Mouse (Mus musculus) cerebellum, postnatal 25 days (tissue): ENCODE results near the gene Fancc.
A peak's percentile ranks its signal among the peaks of the same experiment; 100 is the strongest.
"Not testable (repeated sequence)": the region's sequence is repeated elsewhere in the genome, so short reads cannot be mapped to it uniquely, and the experiment has no call there.

Experiments
- DNase-seq, 2 experiments: peaks; one replicate each; pipeline ENCODE4 v3.0.0; 2021; ENCODE audit warnings: mixed read lengths in 2 of 2

Fancc gene

GRCm38 (mm10) chr13:63345476-63346225, 151.4 kb downstream of the Fancc start:
- no peak for DNase-seq

DNA sequence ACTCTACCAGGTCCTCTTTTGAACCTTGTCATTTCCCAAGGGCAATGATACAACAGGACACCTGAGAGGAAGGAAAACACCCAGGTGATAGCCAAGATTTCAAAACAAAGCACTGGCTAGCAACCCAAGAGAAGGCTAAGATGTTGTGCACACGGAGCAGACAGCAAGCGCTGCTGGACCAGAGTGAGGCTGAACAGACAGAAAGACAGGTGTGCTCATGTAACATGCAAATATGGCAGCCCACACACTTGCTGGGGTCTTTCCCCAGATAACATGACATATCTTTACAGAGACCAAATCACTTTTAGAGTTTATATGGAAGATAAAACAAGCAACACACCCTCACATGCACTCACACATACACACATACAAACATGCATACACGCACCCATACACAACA, 152.6 kb downstream of the Fancc start:
- no peak for DNase-seq

DNA sequence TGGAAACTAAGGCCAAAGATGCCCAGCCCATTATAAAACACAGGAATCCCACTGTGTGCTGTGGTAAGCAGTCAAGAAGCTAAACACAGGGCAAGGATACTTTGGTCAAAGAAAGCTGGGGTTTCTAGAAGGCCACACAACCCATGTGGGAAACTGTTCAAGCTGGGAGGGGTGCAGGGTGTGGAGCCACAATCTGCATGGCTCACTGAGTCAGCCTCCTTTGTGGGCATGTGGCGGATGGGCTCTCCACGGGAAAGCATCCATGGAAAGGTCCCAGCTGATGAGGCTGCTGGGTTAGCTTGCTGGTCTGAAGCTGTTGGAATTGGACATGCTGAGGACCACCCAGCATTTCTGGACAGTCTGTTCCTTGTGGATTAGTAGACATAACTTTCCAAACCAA, 154.3 kb downstream of the Fancc start:
- DNase-seq: no peak

DNA sequence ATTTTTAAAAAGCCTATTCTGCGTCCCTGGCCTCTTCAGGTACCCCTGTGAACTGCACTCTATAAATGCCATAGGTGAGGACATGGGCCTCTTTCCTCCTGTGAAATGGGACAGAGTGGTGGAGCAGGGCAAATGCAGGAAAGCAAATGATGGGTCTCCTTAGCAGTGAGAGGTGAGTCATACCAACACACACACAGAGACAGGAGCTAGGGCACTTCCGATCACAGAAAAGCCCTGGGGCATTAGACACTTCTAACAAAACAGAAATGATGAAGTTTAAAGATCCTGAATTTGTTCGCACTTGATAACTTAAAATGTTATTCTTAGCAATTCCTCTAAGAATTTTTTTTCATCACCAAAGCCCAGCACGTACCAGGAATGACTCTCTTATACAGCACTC, 157.1 kb downstream of the Fancc start:
- DNase-seq: no peak

DNA sequence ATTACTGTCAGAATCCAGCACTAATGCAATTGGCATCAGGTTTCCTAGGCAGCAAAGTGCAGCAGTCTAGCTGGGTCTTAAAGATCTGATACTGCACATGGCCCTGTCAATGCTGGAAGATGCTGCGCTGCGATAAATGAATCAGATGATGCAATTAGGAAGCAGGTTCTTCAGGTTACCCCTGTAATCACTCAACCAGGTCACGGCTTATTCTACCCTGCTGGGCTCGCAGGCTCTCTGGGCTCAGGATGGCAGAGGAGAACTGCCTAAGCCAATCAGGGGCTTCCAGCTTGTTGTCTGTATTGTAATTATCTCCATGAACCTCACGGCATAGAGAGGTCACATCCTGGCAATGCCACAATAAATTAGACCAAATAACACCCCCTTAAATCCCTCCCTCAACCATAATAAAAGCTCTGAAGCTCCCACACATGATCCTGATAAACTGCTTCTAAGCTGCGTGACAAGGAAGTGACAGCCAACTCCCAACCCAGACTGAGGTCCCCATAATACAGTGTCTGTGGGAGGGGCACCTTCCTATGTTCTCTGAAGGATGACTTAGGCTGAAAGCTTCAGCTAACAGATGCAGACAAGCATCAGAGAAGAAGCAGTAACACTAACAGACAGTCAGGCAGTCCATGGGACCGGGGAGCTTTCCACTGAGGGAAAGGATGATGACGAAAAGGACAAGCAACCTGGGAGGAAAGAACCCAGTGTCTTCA, 159.7 kb downstream of the Fancc start:
- no peak for DNase-seq

DNA sequence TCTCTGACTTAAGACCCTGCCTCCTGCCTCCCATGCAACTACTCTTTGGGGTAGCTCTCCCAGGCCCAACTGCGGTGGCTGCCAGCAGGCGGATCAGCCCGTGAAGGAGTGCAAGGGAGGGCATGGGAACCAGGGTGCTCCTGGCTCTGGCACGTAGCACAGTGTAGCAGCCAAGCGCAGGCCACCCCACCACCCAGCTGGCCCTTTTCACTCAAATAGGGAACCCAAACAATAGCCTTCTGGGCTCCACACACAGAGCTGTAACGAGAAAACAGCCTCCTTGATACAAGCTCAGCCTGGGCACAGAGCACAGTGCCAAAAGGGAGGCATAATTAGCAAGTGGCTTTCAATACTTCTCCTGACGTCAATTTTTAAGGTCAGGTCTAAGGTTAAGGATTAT, 160.7 kb downstream of the Fancc start:
- no peak for DNase-seq

DNA sequence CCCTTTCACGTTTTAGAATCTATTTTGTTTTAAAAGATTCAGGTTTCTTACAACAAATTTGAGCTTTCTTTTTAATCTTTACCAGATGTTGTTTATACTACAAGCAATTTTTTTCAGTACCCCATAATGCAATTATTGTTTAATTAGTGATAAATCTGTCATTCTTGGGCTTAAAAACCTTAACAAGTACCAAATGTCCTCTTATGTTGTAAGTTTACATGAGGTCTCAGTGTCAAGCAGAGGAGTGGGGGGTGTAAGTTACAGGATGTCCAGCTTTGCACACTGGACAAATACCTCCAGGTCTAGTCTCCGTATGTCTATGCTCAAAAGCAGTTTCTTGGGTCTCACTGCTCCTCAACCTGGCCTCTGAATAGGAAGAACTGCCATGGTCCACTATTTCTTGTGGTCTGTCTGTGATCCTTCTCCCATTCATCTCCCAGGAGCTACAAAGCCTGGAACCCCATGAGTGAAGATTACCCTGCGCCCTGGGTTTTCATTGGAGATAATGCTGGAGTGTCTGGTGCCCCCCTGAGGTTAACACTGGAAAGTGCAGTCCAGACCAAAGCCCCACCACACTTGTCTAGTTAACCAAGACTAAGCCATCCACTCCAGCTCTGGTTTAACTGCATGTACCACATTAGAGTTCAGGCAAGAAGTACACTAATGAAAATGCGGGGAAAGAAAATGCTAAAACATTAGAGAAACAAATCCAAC, 161.5 kb downstream of the Fancc start:
- DNase-seq: peak; percentile 47 to 62

DNA sequence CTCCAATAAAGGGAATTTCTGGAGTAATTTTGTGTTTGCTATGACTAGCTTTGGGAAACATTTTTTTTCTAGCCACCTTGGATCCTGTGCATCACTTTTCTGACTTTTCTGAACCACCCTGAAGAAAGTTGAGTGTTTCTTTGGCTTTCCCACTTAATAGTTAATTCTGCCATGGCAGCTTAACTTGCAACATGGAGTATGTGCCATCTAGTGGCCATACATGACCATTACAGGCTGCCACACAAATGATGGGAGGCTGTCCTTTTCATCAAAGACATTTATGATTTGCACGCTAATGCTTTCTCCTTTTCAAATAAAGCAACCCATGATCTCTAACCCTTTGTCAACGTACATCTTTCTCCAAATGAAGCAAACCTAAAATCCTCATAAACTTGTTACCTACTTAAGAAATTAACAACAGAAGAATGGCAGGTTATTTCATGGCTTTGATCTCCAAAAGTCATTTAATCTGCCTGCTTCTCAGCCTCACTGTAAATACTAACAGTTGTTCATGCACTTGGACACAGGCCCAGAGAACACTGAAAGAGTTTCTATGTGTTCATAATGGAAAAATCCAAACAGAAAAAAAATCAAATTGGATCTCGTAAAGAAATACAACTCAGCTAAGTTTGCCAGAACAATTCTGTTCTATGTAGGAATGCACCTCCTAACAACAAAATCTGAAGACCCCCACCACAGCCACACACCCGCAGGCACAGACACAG, 164.3 kb downstream of the Fancc start:
- DNase-seq: peak; percentile 54 to 79

DNA sequence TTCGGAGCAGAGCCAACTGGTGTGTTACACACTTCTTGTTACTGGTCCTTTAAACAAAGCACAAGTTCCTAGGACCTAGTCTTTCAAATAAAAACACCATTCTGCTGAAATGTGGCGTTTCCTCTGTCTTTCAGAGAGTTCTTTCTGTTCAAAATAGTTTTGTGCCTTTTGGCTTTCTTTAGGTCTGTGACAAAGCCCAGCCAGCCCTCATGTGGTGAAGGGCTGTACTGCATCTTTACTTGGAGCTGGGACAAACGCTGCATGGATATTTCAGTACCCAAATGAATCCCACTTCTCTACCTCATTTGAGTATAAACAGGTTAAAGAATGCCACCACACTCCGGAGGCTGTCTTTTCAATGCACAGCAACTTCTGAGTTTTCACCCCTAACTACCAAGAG, 165.7 kb downstream of the Fancc start:
- peak; percentile 64 to 82 for DNase-seq

- DNase-seq: peak; percentile 7 to 35
Measured at GRCm38 (mm10) chr13:63330236-63330860, 166.7 kb downstream of the Fancc start.

DNA sequence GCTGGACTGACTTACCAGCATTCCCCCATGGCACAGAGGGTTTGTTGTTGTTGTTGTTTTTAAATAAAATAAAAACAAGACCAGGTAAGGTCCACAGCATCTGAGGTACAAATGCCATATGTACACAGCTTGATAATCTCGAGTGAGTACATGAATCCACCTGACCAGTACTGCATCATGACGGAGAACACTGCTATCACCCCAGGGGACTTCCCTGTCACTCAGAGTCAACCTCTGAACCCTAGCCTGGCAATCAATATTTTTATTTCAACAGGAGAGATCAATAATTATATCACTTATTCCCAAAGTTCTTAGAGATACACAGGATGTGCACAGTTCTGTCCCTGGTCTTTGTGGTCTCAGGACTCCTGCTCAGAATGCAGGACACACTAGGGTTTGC, 171.1 kb downstream of the Fancc start:
- DNase-seq: no peak

GRCm38 (mm10) chr13:63324978-63325848, 171.9 kb downstream of the Fancc start:
- DNase-seq: peak in 1 of 2 experiments; percentile 11

GRCm38 (mm10) chr13:63324311-63324710, 172.8 kb downstream of the Fancc start:
- no peak for DNase-seq

GRCm38 (mm10) chr13:63323286-63324075, 173.6 kb downstream of the Fancc start:
- no peak for DNase-seq

- DNase-seq: no peak
Measured at GRCm38 (mm10) chr13:63322756-63323155, 174.3 kb downstream of the Fancc start.

DNA sequence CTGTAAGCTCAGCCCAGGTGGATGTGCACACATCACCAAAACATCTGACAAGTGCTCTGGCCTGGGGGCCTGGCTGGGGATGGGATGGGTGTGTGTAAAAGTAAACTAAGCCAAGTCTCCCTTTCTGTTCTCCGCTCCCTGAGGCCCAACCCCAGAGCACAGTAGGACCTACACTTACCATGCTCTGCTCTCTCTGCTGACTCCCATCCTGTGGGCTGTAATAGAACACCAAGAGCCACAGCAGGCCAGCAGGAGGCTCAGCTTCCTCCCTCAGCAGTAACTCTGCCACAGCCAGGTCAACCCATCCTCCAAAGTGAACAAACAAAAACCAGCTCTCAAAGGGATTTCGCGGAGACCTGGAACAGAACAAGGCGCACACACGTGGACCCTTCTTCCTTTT, 175.4 kb downstream of the Fancc start:
- no peak for DNase-seq

- no peak for DNase-seq
Measured at GRCm38 (mm10) chr13:63319814-63320213, 177.3 kb downstream of the Fancc start.

GRCm38 (mm10) chr13:63317681-63318104, 179.4 kb downstream of the Fancc start:
- peak; percentile 61 to 76 for DNase-seq

DNA sequence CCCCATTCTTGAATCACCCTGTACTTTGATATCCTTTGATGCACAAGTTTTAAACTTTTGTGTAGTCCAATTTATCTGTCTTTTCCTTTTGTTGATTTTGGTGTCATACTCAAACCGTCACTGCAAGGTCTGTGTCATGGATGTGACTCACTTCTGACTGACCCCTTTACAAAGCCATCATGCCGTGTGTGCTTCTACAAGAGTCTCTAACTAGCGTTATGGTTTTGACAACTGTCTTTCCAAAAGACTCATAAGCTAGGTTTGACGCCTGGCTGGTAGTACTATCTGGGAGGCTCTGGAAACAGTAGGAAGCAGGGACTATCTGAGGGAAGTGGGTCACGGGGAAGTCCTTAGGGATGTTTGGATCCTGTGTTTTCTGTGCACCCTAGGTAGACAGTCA, 180.7 kb downstream of the Fancc start:
- DNase-seq: peak in 1 of 2 experiments; percentile 4

- DNase-seq: no peak
Measured at GRCm38 (mm10) chr13:63315777-63316176, 181.3 kb downstream of the Fancc start.

GRCm38 (mm10) chr13:63315111-63315510, 182.0 kb downstream of the Fancc start:
- not testable (repeated sequence) for DNase-seq
